Mouse (Mus musculus): ENCODE data around the gene Papolb.

DNA sequence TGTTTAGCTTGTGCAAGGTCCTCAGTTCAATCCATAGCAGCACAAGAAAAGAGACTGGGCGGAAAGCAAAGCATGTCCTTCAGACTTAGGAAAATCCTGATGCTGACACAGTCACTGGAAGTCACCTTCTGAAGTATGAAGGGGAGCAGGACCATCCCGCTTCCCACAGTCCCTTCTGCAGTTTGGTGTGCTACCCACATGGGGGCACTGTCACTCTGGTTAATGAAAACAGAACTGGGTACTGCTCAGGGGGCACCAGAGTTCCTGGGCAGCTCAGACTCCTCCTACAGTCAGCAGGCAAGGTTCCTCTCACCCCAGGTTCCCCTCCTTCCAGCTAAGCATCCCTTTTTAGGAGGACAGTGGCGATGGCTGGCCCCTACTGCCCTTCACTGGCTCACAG is 30.9 kb downstream of the Papolb start:
- no peak for TF ChIP-seq POLR2A (IDR thresholded peaks at IDR 0.05; ENCODE audit: extremely low read depth, insufficient read depth, low read length)
- TF ChIP-seq CTCF (IDR thresholded peaks at IDR 0.05; ENCODE audit: low read depth, low read length): peak; percentile 57

Data from liver, adult 2 months (tissue).